Mouse (Mus musculus) hindbrain, embryonic 11.5 days (tissue): ENCODE measurements around the gene Lpin2. TPM values are rescaled to one million over a fixed set of nuclear protein-coding genes. Genes with fewer than 3 reads are reported as not detected.

Experiments used
- ATAC-seq: fragments of 200-750 bp; cut with Nextera tagmentation; 2 replicates; pipeline ENCODE4 v1.8.0; 2017; ENCODE audit warnings: mild to moderate bottlenecking, moderate TSS enrichment, moderate library complexity; ENCODE audit not compliant: low FRiP score
- DNase-seq: peaks from one replicate; pipeline ENCODE4 v3.0.0-alpha.2; 2015; ENCODE audit warnings: low spot score
- H3K27ac ChIP-seq: fragments of 300-500 bp; sonication (generic); 2 replicates; pipeline ENCODE4 v1.5.1; 2014; ENCODE audit warnings: mild to moderate bottlenecking, low read depth, low read length
- H3K27me3 ChIP-seq: fragments of 300-500 bp; sonication (generic); 2 replicates; pipeline ENCODE4 v1.6.1; 2014; ENCODE audit warnings: mild to moderate bottlenecking, low read length, moderate library complexity, mixed read lengths; ENCODE audit not compliant: control insufficient read depth, insufficient read depth
- H3K36me3 ChIP-seq: fragments of 300-500 bp; sonication (generic); 2 replicates; pipeline ENCODE4 v1.6.1; 2014; ENCODE audit warnings: mild to moderate bottlenecking, low read length, moderate library complexity, mixed read lengths; ENCODE audit not compliant: control insufficient read depth, insufficient read depth
- H3K4me1 ChIP-seq: fragments of 300-500 bp; sonication (generic); replicated peaks from 2 replicates; pipeline ENCODE4 v1.6.1; 2014; ENCODE audit warnings: low read length, mixed read lengths; ENCODE audit not compliant: control insufficient read depth, insufficient read depth
- H3K4me2 ChIP-seq: fragments of 300-500 bp; sonication (generic); replicated peaks from 2 replicates; pipeline ENCODE4 v1.6.1; 2014; ENCODE audit warnings: mild to moderate bottlenecking, low read depth, low read length
- H3K4me3 ChIP-seq: fragments of 300-500 bp; sonication (generic); 2 replicates; pipeline ENCODE4 v1.5.1; 2014; ENCODE audit warnings: low read depth, low read length
- H3K9ac ChIP-seq: fragments of 300-500 bp; sonication (generic); 2 replicates; pipeline ENCODE4 v1.6.1; 2014; ENCODE audit warnings: low read depth, low read length
- H3K9me3 ChIP-seq: fragments of 300-500 bp; sonication (generic); 2 replicates; pipeline ENCODE4 v1.6.1; 2016; ENCODE audit warnings: low read length; ENCODE audit not compliant: control insufficient read depth
- WGBS: fragments of 180-500 bp; shearing (Covaris S2); extraction: QIAGEN DNeasy Blood & Tissue Kit; methylation state at CpG from one replicate; pipeline ENCODE4 v1.1.7; 2014; 5-methylcytosine and 5-hydroxymethylcytosine counted together
- polyA plus RNA-seq: library from polyadenylated mRNA; unstranded; fragments of >200 nt; fragmentation: Nextera tagmentation; extraction: Ambion mirVana; gene quantifications from 2 replicates; pipeline ENCODE4 v1.2.1, GENCODE M21; 2014

Lpin2 gene
- polyA plus RNA-seq, 1 experiment from 2014 or later: 39.4 TPM

DNA sequence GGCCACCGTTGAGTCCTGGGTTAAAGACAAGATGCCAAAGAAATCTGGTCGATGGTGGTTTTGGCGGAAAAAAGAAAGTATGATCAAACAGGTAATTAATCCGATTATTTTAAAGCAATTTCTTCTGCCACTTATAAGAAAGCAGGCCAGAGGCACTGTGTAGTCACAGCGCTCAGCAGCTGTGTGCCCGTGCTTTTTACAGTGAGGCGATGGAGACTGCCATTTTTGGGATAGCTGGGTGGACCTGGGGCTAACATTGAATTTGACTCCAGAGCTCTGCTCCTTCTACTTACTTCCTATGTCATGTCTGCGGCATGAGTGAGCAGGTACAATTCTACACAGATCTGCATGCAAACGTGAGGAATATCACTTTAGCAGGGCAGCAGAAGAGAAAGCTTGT is 58.5 kb downstream of the Lpin2 start:
- Histone ChIP-seq H3K36me3 (0 out of 2 replicates have a peak, but pooled peaks cover 3% of the 10 kb centered on the region), H3K9me3 (no peaks in the 10 kb centered on the region), H3K27me3 (no peaks in the 10 kb centered on the region), H3K9ac (no peak overlapping the region), H3K27ac (no peak overlapping the region), H3K4me1 (no peaks in the 10 kb centered on the region), H3K4me3 (no peak overlapping the region), H3K4me2 (no peak overlapping the region)
- DNase-seq: no peak
- ATAC-seq: no peak
- 96% methylated on average over 9 of the region's 9 CpGs for WGBS

DNA sequence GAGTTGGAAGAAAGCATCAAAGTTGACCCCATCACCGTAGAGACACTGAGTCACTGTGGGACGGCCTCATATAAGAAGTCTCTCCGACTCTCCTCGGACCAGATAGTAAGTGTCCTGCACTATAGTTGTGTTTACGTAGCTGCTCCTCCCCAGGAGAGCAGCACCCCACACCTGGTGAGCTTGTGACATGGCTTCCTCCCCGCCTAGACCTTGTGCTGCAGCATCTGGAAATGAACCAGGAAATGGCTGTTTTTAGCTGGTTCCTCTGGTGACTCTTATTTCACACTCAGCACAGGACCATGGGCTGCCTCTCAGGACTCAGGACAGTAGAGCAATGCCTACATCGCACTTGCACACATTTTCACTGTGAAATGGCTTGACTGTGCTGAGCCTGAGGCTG is 60.3 kb downstream of the Lpin2 start:
- H3K27me3 ChIP-seq: no peaks in the 10 kb centered on the region
- ATAC-seq (no peak), DNase-seq (no peak)
- 97% methylated on average over 7 of the region's 7 CpGs for WGBS
- H3K36me3 ChIP-seq: 0 out of 2 replicates have a peak, but pooled peaks cover 3% of the 10 kb centered on the region
- H3K27ac ChIP-seq: no peak overlapping the region
- no peaks in the 10 kb centered on the region for H3K4me1 ChIP-seq
- no peaks in the 10 kb centered on the region for H3K9me3 ChIP-seq
- H3K9ac ChIP-seq: no peak overlapping the region
- H3K4me2 ChIP-seq: no peak overlapping the region
- H3K4me3 ChIP-seq: no peak overlapping the region

DNA sequence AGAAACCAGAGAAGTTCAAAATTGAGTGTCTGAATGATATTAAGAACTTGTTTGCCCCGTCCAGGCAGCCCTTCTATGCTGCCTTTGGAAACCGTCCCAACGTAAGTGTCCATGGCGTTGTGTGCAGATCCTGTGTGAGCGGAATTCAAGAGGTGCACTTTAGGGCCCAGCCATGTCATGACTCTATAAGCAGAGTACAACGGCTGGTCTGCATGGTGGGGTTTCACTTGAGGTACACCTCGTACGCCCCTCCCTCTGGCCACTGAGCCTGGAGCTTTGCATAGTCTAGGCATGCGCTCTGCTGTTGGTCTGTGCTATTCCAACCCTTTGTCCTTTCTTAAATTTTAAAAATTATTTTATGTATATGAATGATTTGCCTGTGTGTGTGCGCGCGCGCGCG is 62.8 kb downstream of the Lpin2 start:
- no peak overlapping the region for H3K4me3 ChIP-seq
- no peaks in the 10 kb centered on the region for H3K9me3 ChIP-seq
- ATAC-seq (no peak), DNase-seq (no peak)
- H3K4me1 ChIP-seq: no peaks in the 10 kb centered on the region
- H3K27ac ChIP-seq: no peak overlapping the region
- no peak overlapping the region for H3K4me2 ChIP-seq
- 0 out of 2 replicates have a peak, but pooled peaks cover 3% of the 10 kb centered on the region for H3K36me3 ChIP-seq
- H3K9ac ChIP-seq: no peak overlapping the region
- WGBS: 96% methylated on average over 15 of the region's 15 CpGs
- H3K27me3 ChIP-seq: no peaks in the 10 kb centered on the region

DNA sequence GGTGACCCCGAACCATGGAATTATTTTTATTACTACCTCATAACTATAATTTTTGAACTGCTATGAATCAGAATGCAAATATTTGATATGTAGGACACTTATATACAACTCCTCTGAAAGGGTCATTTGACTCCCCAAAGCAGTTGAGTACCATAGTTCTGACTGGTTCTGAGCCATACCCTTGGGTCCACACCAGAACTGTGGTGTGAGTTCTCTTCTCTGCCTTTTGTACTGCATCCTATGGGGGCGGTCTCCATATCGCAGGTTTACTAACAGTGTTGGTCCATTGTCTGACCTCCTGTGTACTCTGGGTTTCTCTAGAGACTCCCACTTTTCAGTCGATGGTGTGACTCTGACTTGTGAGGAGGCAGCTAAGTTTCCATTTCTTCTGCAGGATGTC is 63.7 kb downstream of the Lpin2 start:
- Histone ChIP-seq H3K4me3 (no peak overlapping the region), H3K27ac (no peak overlapping the region), H3K4me2 (no peak overlapping the region), H3K4me1 (no peaks in the 10 kb centered on the region), H3K9me3 (no peaks in the 10 kb centered on the region), H3K36me3 (0 out of 2 replicates have a peak, but pooled peaks cover 3% of the 10 kb centered on the region), H3K27me3 (no peaks in the 10 kb centered on the region), H3K9ac (no peak overlapping the region)
- ATAC-seq (no peak), DNase-seq (no peak)
- WGBS: 93% methylated on average over 4 of the region's 4 CpGs

DNA sequence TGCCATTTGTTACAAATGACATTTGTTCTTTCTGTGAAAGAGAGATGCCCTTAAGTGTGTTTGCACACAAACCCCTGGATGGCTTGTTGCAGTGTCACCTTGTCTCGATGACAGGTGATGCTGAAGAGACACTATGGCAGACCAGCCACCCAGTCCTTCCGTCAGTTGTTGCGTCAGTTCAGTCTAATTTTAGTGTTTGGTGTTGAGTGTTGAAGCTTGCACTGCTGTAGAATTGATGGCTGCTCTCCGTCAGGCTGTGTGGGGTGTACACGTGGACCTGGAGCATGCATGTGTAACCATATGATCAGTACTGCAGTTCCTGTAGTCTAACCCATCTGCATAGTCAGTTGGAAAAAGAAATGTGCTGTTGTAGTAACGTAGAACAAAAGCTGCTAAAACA is 66.6 kb downstream of the Lpin2 start:
- H3K27ac ChIP-seq: no peak overlapping the region
- ATAC-seq (no peak), DNase-seq (no peak)
- 85% methylated on average over 6 of the region's 6 CpGs for WGBS
- no peaks in the 10 kb centered on the region for H3K9me3 ChIP-seq
- no peak overlapping the region for H3K4me3 ChIP-seq
- H3K4me1 ChIP-seq: no peaks in the 10 kb centered on the region
- H3K27me3 ChIP-seq: no peaks in the 10 kb centered on the region
- H3K4me2 ChIP-seq: no peak overlapping the region
- H3K9ac ChIP-seq: no peak overlapping the region
- H3K36me3 ChIP-seq: no peaks in the 10 kb centered on the region

DNA sequence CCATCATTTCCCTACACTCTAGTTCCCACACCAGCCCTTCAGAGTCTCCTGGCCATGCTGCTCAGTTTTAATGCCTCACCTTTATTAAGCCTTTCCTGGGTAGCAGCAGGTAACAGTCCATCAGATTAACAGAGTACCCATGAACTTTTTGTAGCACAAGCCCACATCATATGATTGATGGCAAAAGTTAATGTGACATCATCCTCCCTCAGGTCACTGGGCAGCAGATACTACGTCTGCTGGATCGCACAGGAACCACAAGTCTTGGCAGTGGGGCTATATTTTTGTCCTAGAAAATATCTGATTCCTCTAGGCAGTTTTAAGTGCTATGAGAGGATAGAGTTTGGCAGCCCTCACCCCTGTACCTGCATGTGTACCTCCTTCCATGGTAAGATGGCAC is 67.7 kb downstream of the Lpin2 start:
- Histone ChIP-seq H3K9me3 (no peaks in the 10 kb centered on the region), H3K4me1 (no peaks in the 10 kb centered on the region), H3K4me2 (no peak overlapping the region), H3K27ac (no peak overlapping the region), H3K36me3 (no peaks in the 10 kb centered on the region), H3K9ac (no peak overlapping the region), H3K4me3 (no peak overlapping the region), H3K27me3 (no peaks in the 10 kb centered on the region)
- ATAC-seq (no peak), DNase-seq (no peak)
- WGBS: 93% methylated on average over 2 of the region's 2 CpGs

DNA sequence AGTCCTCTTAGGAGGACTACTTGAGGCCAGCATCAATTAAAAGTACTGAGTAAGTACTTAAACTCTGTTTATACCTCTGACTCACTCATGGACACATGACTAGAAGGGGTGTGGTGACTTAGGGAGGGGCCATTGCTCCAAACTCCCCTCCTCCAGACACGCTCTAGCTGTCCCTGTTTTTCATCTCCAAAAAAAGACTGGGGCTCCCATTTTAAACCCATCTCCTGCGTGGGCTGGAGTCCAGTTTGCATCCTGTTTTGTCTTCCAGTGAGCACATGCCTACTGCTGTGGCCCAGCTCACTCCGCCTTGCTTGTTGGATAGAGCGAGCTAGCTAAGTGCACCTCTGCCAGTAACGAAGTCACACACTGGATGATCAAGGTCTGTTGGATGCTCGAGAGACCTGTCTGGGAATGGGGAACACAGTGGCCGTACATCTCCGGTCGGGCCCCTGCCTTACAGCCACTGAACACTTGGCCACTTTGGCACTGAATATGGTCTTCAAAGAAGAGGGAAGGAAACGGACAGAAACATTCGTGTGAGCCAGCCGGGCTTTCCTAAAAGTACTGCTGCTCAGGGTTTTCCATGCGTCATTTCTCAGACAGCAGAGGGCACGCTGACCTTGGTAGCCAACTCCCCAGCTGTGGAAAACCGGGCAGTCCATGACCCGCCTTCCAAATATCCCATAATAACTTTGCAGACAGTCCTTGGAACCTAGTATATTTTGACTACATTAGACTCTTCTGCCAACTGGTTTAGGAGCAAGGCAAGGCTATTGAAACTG is 68.7 kb downstream of the Lpin2 start:
- Histone ChIP-seq H3K36me3 (no peaks in the 10 kb centered on the region), H3K27me3 (no peaks in the 10 kb centered on the region), H3K9me3 (no peaks in the 10 kb centered on the region), H3K4me3 (no peak overlapping the region), H3K9ac (no peak overlapping the region), H3K27ac (no peak overlapping the region), H3K4me1 (no peaks in the 10 kb centered on the region), H3K4me2 (no peak overlapping the region)
- WGBS: 90% methylated on average over 16 of the region's 16 CpGs
- ATAC-seq (no peak), DNase-seq (no peak)

DNA sequence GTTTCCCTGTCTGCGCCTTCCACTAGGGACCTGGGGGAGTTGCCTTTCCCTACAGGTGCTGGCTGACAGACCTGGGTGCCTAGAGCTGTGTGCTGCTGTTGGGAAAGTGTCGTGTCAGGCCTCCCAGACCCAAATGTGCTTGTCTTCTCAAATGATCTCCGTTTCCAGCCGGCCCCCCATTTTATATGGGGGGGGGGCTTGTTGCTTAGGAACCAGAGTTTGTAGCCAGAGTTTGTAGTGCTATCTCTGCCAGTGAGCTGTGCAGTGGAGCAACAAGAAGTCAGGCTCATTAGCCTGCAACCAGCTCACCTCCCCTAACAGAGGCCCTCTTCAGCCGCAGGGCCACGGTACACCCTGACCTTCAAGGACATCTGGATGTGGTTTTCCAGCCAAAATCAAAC is 69.2 kb downstream of the Lpin2 start:
- DNase-seq (peak; percentile 21), ATAC-seq (no peak)
- Histone ChIP-seq H3K27me3 (no peaks in the 10 kb centered on the region), H3K27ac (no peak overlapping the region), H3K4me1 (no peaks in the 10 kb centered on the region), H3K9me3 (no peaks in the 10 kb centered on the region), H3K36me3 (no peaks in the 10 kb centered on the region), H3K4me3 (no peak overlapping the region), H3K4me2 (no peak overlapping the region), H3K9ac (no peak overlapping the region)
- 68% methylated on average over 6 of the region's 6 CpGs for WGBS

DNA sequence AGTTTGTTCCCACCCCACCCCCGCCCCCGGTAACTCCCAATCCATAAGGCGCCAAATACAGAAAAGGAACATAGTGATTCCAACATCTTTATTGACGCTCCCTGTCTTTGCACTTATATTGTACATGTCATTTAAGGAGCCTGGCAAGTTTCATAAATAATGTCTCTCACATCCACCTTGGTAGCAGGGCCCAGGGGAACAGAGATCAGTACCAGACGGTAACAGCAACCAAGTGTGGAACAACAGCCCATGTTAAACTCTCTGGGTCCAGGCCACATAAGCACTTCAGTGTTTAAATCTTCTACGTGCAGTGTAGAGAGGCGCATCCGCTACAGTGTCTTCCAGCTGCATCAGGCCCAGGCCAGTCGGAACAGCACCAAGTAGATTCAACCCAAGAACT is 69.7 kb downstream of the Lpin2 start:
- Histone ChIP-seq H3K4me1 (no peaks in the 10 kb centered on the region), H3K9me3 (no peaks in the 10 kb centered on the region), H3K4me2 (no peak overlapping the region), H3K9ac (no peak overlapping the region), H3K4me3 (no peak overlapping the region), H3K27ac (no peak overlapping the region), H3K36me3 (no peaks in the 10 kb centered on the region), H3K27me3 (no peaks in the 10 kb centered on the region)
- DNase-seq: no peak
- no peak for ATAC-seq
- WGBS: 85% methylated on average over 9 of the region's 9 CpGs
